Mouse (Mus musculus) liver, embryonic 12.5 days (tissue): ENCODE measurements around the gene Stard13. TPM values are rescaled to one million over a fixed set of nuclear protein-coding genes. Genes with fewer than 3 reads are reported as not detected.

Experiments used
- ATAC-seq: fragments of 200-750 bp; cut with Nextera tagmentation; 2 replicates; pipeline ENCODE4 v1.8.0; 2017; ENCODE audit warnings: moderate number of reproducible peaks, mild to moderate bottlenecking, moderate library complexity
- H3K27ac ChIP-seq: fragments of 300-500 bp; sonication (generic); 2 replicates; pipeline ENCODE4 v1.5.1; 2016; ENCODE audit warnings: mild to moderate bottlenecking
- H3K27me3 ChIP-seq: fragments of 300-500 bp; sonication (generic); replicated peaks from 2 replicates; pipeline ENCODE4 v1.6.1; 2016; ENCODE audit warnings: mild to moderate bottlenecking, moderate library complexity
- H3K36me3 ChIP-seq: fragments of 300-500 bp; sonication (generic); 2 replicates; pipeline ENCODE4 v1.6.1; 2016; ENCODE audit warnings: mild to moderate bottlenecking, moderate library complexity
- H3K4me1 ChIP-seq: fragments of 300-500 bp; sonication (generic); 2 replicates; pipeline ENCODE4 v1.6.1; 2016
- H3K4me2 ChIP-seq: fragments of 300-500 bp; sonication (generic); 2 replicates; pipeline ENCODE4 v1.6.1; 2016; ENCODE audit warnings: mild to moderate bottlenecking, moderate library complexity
- H3K4me3 ChIP-seq: fragments of 300-500 bp; sonication (generic); 2 replicates; pipeline ENCODE4 v1.5.1; 2016; ENCODE audit warnings: mild to moderate bottlenecking, moderate library complexity
- H3K9ac ChIP-seq: fragments of 300-500 bp; sonication (generic); 2 replicates; pipeline ENCODE4 v1.6.1; 2016; ENCODE audit warnings: mild to moderate bottlenecking, moderate library complexity
- H3K9me3 ChIP-seq: fragments of 300-500 bp; sonication (generic); replicated peaks from 2 replicates; pipeline ENCODE4 v1.6.1; 2016; ENCODE audit warnings: mild to moderate bottlenecking, moderate library complexity
- WGBS: fragments of 180-500 bp; shearing (Covaris S2); methylation state at CpG from one replicate; pipeline ENCODE4 v1.1.7; 2016; ENCODE audit not compliant: insufficient replicate concordance; 5-methylcytosine and 5-hydroxymethylcytosine counted together
- polyA plus RNA-seq: library from polyadenylated mRNA; unstranded; fragments of >200 nt; fragmentation: Nextera tagmentation; extraction: Ambion mirVana; gene quantifications from 2 replicates; pipeline ENCODE4 v1.2.1, GENCODE M21; 2016

The Stard13 gene
- polyA plus RNA-seq, 1 experiment from 2014 or later = 1.3 TPM

DNA sequence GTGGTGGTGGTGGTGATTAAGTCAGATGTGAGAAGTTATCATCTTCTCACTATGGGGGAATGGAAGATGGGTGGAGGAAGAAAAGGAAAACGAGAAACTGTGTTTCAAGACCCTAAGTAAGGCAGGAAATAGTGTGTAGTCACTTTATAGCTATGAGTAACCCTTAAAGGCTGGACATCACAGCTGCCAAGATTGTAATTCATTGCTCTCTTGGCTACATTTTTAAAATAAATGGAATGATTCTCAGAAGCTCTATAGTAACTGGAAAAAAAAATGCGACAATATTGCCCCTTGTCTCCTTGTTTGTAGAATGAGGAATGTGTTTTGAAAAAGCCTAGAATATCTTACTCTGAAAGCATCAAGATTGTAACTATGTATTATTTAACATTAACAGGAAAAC lies 41.4 kb downstream of the Stard13 start:
- 0 out of 2 replicates have a peak, but pooled peaks cover 6% of the 10 kb centered on the region for H3K4me1 ChIP-seq
- no peak overlapping the region for H3K9ac ChIP-seq
- no peak overlapping the region for H3K27ac ChIP-seq
- no peaks in the 10 kb centered on the region; the same call in 1 of the 2 replicates for H3K27me3 ChIP-seq
- 56% methylated on average over 2 of the region's 2 CpGs for WGBS
- ATAC-seq = no peak
- no peaks in the 10 kb centered on the region for H3K9me3 ChIP-seq
- no peaks in the 10 kb centered on the region for H3K36me3 ChIP-seq
- no peak overlapping the region for H3K4me3 ChIP-seq
- H3K4me2 ChIP-seq = no peak overlapping the region

DNA sequence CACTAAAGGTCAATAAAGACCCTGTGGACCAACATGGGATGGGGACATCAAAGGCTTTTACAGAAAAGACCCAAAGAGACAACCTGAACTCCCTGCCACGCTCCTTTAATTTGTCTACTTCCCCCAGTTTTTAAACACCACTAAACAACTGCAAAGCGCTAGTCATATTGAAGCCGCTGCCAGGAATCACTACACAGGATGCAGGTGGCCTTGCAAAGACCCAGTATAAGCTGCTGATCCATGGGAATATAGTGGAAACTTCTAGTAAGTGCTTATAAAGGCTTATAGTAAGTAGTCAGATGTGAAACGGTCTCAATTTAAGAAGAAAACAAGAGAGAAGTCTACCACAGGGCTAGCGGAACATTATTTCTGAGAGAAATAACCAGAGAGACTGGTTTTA lies 42.9 kb downstream of the Stard13 start:
- Histone ChIP-seq H3K4me2 (no peak overlapping the region), H3K9ac (no peak overlapping the region), H3K27me3 (no peaks in the 10 kb centered on the region; the same call in 1 of the 2 replicates), H3K27ac (no peak overlapping the region), H3K36me3 (no peaks in the 10 kb centered on the region), H3K4me3 (no peak overlapping the region), H3K4me1 (0 out of 2 replicates have a peak, but pooled peaks cover 6% of the 10 kb centered on the region), H3K9me3 (no peaks in the 10 kb centered on the region)
- ATAC-seq = no peak
- 73% methylated on average over 5 of the region's 5 CpGs for WGBS

DNA sequence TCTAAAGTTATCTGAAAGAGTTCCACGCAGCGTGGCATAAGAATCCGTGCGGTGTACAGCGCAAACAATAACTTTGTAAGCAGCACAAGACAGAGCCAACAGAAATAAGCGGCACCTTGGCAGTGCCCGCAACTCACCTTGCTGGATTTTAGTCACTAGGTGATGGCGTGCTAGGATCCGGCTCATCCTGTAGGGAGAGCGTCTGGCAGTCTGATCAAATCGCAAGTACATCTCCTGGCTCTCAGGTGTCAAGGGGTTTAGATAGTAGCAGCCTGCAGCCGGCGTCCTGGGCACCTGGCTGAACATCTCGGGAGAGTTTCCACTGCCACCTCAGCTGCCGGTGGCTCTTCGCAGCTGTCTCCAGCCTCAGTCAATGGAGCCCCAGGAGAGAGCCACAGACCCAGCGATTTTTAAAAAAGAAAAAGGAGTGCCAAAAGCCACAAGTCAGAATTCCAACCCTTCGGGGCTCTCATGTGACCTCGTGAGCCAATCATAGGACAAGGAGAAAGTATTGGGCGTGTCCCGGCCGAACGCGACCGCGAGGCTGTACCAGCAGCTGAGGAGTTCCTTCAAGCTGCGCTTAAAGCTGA lies 43.8 kb downstream of the Stard13 start:
- peak overlapping the region; percentile 49; the same call in 1 of the 2 replicates for H3K9ac ChIP-seq

DNA sequence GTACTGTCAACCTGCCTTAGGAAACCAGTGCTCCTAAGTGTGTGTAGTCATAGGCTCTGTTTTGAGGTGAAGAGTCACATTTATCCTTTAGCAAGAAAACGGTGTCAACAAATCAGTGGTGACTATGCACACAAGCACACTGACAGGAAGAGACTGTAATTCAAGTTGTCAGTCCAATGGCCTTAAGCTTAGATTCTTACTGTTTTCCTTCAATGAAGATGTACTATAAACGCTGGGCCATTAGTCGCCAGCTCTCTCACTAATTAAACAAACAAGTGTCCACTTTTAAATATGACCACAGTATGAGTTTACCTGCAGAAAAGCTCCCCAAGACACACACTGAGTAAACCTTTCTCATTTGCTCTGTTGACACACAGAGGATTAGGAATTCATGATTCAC lies 44.3 kb downstream of the Stard13 start:
- 36% methylated on average over 3 of the region's 3 CpGs for WGBS
- H3K4me2 ChIP-seq = peak overlapping the region; percentile 78
- H3K36me3 ChIP-seq = no peaks in the 10 kb centered on the region
- H3K27ac ChIP-seq = no peak overlapping the region
- 0 out of 2 replicates have a peak, but pooled peaks cover 6% of the 10 kb centered on the region for H3K4me1 ChIP-seq
- H3K27me3 ChIP-seq = no peaks in the 10 kb centered on the region; the same call in 1 of the 2 replicates
- no peaks in the 10 kb centered on the region for H3K9me3 ChIP-seq
- H3K4me3 ChIP-seq = peak overlapping the region; percentile 61
- no peak for ATAC-seq
- H3K9ac ChIP-seq = 0 out of 2 replicates have a peak overlapping the region, but pooled peaks have one; percentile 49

More for the DNA sequence above, 43.8 kb downstream of the Stard13 start:
- Histone ChIP-seq H3K4me2 (peak overlapping the region; percentile 78), H3K27ac (no peak overlapping the region), H3K27me3 (no peaks in the 10 kb centered on the region; the same call in 1 of the 2 replicates), H3K9me3 (no peaks in the 10 kb centered on the region), H3K4me3 (peak overlapping the region; percentile 61), H3K4me1 (0 out of 2 replicates have a peak, but pooled peaks cover 6% of the 10 kb centered on the region), H3K36me3 (no peaks in the 10 kb centered on the region)
- 3% methylated on average over 27 of the region's 27 CpGs for WGBS
- ATAC-seq = peak; percentile 94

DNA sequence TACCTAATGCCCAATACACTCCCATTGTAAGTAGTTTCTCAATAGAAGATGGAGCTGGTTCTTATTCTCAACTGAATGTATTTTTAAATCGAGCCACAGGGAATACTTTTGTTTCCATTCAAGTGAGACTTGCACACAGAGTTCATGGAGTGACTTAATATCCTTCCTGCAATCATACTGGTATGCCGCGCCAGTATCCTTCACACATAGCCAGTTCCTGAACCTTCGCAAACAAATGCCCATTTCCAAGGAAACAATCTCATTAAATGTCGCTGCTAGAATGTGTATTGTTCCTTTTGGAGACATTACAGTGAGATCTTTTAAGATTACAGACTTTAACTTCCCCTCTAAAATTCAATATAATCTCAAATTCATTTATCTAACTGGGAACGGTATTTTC lies 45.0 kb downstream of the Stard13 start:
- Histone ChIP-seq H3K9ac (no peak overlapping the region), H3K36me3 (no peaks in the 10 kb centered on the region), H3K9me3 (no peaks in the 10 kb centered on the region), H3K4me1 (0 out of 2 replicates have a peak, but pooled peaks cover 6% of the 10 kb centered on the region), H3K4me2 (no peak overlapping the region), H3K27me3 (no peaks in the 10 kb centered on the region; the same call in 1 of the 2 replicates), H3K4me3 (no peak overlapping the region), H3K27ac (no peak overlapping the region)
- ATAC-seq = no peak
- WGBS = 73% methylated on average over 6 of the region's 6 CpGs

DNA sequence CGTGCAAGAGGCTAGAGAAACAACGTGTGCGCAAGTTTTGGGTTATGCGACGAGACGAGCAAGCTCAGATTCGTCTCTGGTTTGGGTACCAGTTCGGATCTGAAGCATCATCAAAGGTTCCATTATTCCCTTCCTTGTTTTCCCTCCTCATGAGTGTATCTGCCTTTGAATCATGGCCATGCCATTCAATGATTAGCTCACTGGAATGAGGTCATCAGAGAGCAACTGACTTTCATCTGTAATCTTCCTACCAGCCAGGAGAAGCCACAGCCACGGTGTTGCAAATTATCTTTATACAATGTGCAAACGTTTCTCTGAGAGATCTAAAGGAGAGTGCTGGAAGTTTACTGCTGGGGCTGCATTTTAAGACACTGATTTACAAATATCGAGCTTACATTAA lies 46.3 kb downstream of the Stard13 start:
- Histone ChIP-seq H3K9ac (no peak overlapping the region), H3K4me2 (no peak overlapping the region), H3K27ac (no peak overlapping the region), H3K9me3 (no peaks in the 10 kb centered on the region), H3K4me1 (0 out of 2 replicates have a peak, but pooled peaks cover 8% of the 10 kb centered on the region), H3K27me3 (no peaks in the 10 kb centered on the region; the same call in 1 of the 2 replicates), H3K36me3 (no peaks in the 10 kb centered on the region), H3K4me3 (no peak overlapping the region)
- WGBS = 69% methylated on average over 11 of the region's 11 CpGs
- no peak for ATAC-seq

DNA sequence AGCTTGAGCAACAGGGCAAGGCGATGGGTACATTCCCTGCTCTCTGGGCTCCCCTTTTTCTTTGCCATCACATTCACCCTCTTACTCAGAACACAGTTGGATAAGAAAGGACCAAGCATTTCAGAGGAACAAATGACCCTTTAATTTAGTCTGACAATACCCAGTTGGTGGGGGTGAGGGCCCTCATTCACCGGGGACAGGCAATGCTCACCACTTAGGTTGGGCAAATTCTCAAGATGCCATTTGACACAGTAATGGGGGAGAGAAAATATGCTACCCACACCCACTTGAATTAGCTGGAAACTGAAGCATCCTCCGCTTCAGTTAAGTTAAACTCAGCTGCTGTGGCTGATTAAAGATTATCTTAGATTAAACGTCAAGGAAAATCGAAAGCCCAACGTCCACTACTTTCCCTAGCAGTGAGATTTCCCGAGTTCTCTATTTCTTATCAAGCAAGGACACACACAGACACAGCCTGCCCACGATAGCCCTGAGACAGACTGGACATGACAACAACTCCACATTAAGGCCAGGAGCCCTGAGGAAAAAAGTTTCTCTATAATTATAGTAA lies 48.3 kb downstream of the Stard13 start:
- Histone ChIP-seq H3K27ac (no peak overlapping the region), H3K4me2 (no peak overlapping the region), H3K36me3 (no peaks in the 10 kb centered on the region), H3K9me3 (no peaks in the 10 kb centered on the region), H3K9ac (no peak overlapping the region), H3K27me3 (no peaks in the 10 kb centered on the region), H3K4me3 (no peak overlapping the region), H3K4me1 (0 out of 2 replicates have a peak, but pooled peaks cover 8% of the 10 kb centered on the region)
- 32% methylated on average over 8 of the region's 8 CpGs for WGBS
- no peak for ATAC-seq

DNA sequence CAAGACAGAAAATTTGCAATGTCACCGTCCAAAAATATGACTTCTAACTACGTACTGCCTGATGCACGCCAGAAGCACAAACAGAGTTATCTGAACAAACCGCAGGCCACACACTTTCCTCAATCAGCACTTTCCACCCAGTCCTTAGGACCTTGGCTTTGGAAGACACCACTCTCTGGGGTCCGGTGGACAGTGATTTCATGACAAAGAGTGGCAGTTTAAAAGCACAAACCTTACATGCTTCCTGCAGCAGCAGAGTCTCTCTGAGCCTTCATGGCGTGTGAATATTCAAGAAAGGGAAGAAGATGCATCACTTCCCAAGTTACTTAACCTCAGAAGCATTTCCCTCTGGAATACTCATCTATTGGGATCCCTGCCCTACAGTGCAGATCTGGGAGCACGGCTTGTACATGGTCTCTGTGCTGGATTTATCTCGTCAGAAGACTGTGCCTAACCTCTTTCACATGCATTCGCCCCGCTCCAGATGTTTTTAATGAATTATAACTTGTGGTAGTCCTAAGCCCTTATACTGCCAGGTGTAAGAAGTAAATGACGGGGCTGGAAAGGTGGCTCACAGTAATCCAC lies 49.9 kb downstream of the Stard13 start:
- no peak for ATAC-seq
- H3K9ac ChIP-seq = no peak overlapping the region
- H3K4me2 ChIP-seq = no peak overlapping the region
- H3K36me3 ChIP-seq = no peaks in the 10 kb centered on the region
- H3K27me3 ChIP-seq = no peaks in the 10 kb centered on the region
- no peak overlapping the region for H3K27ac ChIP-seq
- WGBS = 58% methylated on average over 11 of the region's 11 CpGs
- no peaks in the 10 kb centered on the region for H3K9me3 ChIP-seq
- no peak overlapping the region for H3K4me3 ChIP-seq
- H3K4me1 ChIP-seq = 0 out of 2 replicates have a peak, but pooled peaks cover 3% of the 10 kb centered on the region

DNA sequence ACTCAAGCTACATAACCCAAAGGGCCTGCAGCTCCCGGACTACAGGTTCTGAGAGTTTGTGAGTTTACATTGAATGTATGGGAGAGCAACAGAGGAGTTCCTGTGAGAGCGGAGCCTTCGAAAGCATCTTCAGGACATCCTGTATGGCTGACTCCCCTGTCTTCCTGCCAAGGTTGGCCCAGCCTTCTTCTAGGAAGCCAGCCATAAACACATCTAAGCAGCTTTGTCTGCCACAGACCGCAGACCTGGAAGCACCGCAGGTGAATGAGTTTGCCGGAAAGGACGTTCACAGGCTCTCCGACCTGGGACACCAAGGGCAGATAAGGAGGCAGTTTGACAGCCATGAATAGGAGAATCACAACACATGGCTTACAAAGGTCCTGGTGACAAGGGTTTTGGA lies 52.3 kb downstream of the Stard13 start:
- no peaks in the 10 kb centered on the region for H3K27me3 ChIP-seq
- 0 out of 2 replicates have a peak, but pooled peaks cover 3% of the 10 kb centered on the region for H3K4me1 ChIP-seq
- ATAC-seq = no peak
- no peak overlapping the region for H3K27ac ChIP-seq
- no peak overlapping the region for H3K4me2 ChIP-seq
- H3K9me3 ChIP-seq = no peaks in the 10 kb centered on the region
- H3K9ac ChIP-seq = no peak overlapping the region
- H3K36me3 ChIP-seq = no peaks in the 10 kb centered on the region
- 84% methylated on average over 8 of the region's 8 CpGs for WGBS
- H3K4me3 ChIP-seq = no peak overlapping the region

DNA sequence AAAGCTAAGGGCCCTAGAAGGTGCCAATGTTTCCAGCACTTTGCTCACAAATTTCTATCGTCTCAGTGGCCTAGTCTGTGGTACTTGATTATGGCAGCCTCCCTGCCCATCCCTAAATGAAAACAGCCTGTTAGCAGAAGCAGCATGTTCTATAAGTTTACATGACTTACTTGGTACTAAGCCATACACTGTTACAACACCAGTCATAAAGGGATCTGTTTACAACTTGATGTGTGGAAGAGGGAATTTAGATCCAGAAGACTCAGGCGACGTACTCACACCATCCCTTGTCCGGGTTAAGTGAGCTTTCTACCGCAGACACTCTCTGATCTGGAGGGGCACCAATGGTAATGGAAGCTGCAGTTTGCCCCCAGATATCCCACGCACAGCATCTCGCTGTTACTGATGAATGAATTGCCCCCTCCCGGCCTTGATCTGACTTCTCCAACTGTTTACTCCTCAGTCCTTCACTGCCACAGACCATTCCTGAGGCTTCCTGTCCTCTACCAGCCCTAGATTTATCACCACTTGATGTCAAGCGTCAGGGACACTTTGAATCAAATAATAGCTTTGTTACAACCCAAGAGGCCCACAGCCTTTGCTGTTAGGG lies 53.4 kb downstream of the Stard13 start:
- Histone ChIP-seq H3K4me1 (0 out of 2 replicates have a peak, but pooled peaks cover 3% of the 10 kb centered on the region), H3K4me2 (no peak overlapping the region), H3K27me3 (no peaks in the 10 kb centered on the region), H3K9ac (no peak overlapping the region), H3K4me3 (no peak overlapping the region), H3K27ac (no peak overlapping the region), H3K36me3 (no peaks in the 10 kb centered on the region), H3K9me3 (no peaks in the 10 kb centered on the region)
- WGBS = 69% methylated on average over 9 of the region's 9 CpGs
- no peak for ATAC-seq

DNA sequence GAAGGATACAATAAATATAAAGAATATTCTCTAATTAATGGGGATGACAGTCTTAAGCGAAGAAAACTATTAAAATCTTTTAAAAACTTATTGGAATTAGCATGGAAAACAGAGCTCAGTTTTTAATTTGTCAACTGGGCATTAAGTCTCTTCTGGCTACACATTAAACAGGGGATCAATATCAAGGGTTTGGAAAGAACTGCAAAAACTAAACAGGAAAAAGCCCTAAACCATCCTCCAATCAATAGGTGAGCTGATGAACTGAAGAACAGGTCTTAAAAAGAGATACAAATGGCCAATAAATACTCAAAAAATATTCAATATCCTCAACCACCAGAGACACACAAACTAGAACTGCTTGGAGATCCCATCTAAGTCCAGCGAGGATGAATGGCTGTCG lies 56.5 kb downstream of the Stard13 start:
- Histone ChIP-seq H3K4me1 (no peaks in the 10 kb centered on the region), H3K9ac (no peak overlapping the region), H3K4me3 (no peak overlapping the region), H3K27me3 (no peaks in the 10 kb centered on the region), H3K4me2 (no peak overlapping the region), H3K9me3 (no peaks in the 10 kb centered on the region), H3K27ac (no peak overlapping the region), H3K36me3 (no peaks in the 10 kb centered on the region)
- 67% methylated on average over 3 of the region's 3 CpGs for WGBS
- ATAC-seq = no peak

DNA sequence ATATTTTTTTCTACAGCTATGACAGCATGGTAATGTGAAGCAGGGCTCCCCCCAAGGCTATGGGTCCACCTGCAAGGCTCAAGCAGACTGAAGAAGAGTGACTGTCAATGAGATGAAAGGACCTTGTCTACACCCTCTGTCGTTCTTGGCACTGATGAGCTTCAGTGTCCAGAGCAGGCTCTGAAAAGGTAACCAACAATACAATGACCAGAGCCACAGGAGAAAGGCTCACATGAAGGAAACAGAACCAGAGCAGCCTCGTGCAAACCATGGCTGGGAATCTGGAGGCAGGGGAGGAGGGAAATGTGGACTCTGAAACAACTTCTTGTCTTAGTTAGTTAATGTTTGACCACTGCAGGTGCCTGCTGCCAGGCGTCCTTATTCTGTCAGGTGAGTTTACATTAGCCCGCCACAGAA lies 57.7 kb downstream of the Stard13 start:
- Histone ChIP-seq H3K9ac (no peak overlapping the region), H3K4me3 (no peak overlapping the region), H3K4me1 (no peaks in the 10 kb centered on the region), H3K9me3 (no peaks in the 10 kb centered on the region), H3K27ac (no peak overlapping the region; the same call in 1 of the 2 replicates), H3K36me3 (no peaks in the 10 kb centered on the region), H3K27me3 (no peaks in the 10 kb centered on the region), H3K4me2 (no peak overlapping the region)
- ATAC-seq = peak; percentile 58; the same call in 1 of the 2 replicates
- WGBS = 51% methylated on average over 4 of the region's 4 CpGs
